Mouse (Mus musculus): ENCODE data around the gene Abcc8. TPM values are rescaled to one million over a fixed set of nuclear protein-coding genes. Genes with fewer than 3 reads are reported as not detected.

Abcc8 gene
- total and polyA plus RNA-seq, 3 experiments = not detected

DNA sequence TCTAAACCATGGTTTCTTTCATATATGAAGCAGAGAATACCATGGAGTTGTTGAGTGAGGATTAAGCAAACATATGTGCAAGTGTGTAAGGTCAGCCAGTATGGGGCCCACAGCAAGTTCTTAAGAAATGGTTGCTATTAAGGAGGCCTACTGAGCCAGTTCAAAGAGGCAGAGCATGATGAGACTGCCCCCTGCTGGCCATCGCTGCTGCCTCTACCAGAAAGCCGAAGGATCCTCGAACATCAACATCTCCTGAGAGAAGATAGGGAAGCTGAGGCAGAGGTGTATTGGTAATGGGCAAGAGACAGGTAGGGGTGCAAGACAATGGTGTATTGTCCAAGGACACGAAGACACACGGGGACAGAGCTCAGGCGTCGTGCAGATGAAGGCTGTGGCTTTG, 46.4 kb upstream of the Abcc8 start:
- no peak overlapping the region for H3K4me2 ChIP-seq (ENCODE audit: insufficient read depth, low read depth, poor library complexity, severe bottlenecking)
- H3K79me2 ChIP-seq (replicated peaks; ENCODE audit: control insufficient read depth, extremely low read depth, insufficient read depth, poor library complexity, severe bottlenecking) = no peaks in the 10 kb centered on the region
- no peak overlapping the region for H3K9ac ChIP-seq (ENCODE audit: insufficient read depth, low read depth)
- H3K9me3 ChIP-seq (replicated peaks; ENCODE audit: low read length) = peaks cover 6% of the 10 kb centered on the region
- H3K4me3 ChIP-seq (replicated peaks in 1 of 3; ENCODE audit: low read depth in 2 of 3, low read length in 2 of 3, poor library complexity in 1 of 3) = no peak overlapping the region
- dilution Hi-C loops (cut with MboI; ENCODE audit: extremely low pct_ligation_motif_present, extremely low pct_unique_long_range_greater_than_20kb, low sequenced_read_pairs) = no loop called here
- DNase-seq (ENCODE audit: extremely low read depth) = peak; percentile 49
- H3K4me1 ChIP-seq (ENCODE audit: control insufficient read depth in 1 of 2, insufficient read depth in 2 of 2) = no peaks in the 10 kb centered on the region
- no peak for TF ChIP-seq IRF4 (IDR thresholded peaks at IDR 0.05; ENCODE audit: low read depth, low read length)
- TF ChIP-seq CTCF (conservative IDR thresholded peaks at IDR 0.05 in 1 of 2, IDR thresholded peaks at IDR 0.05 in 1 of 2; ENCODE audit: low read depth in 2 of 2, low read length in 2 of 2) = peak; percentile 46 to 78
- no peak for TF ChIP-seq CHD1 (IDR thresholded peaks at IDR 0.05; ENCODE audit: low read depth, low read length)
- TF ChIP-seq RAD21 (IDR thresholded peaks at IDR 0.05; ENCODE audit: low read depth, low read length) = peak; percentile 64
- no peak for TF ChIP-seq PAX5 (IDR thresholded peaks at IDR 0.05; ENCODE audit: low read length)
- peak; percentile 76 for TF ChIP-seq SMC3 (IDR thresholded peaks at IDR 0.05; ENCODE audit: low read depth, low read length)
- H3K27ac ChIP-seq (ENCODE audit: insufficient read depth, low read depth) = no peak overlapping the region
- H3K36me3 ChIP-seq (replicated peaks in 1 of 2; ENCODE audit: control insufficient read depth in 1 of 2, insufficient read depth in 1 of 2, low read length in 1 of 2) = no peaks in the 10 kb centered on the region
- in situ Hi-C loops (cut with MboI; ENCODE audit: low pct_ligation_motif_present, low pct_unique_long_range_greater_than_20kb, low sequenced_read_pairs) = no loop called here
- peaks cover 63% of the 10 kb centered on the region for H3K27me3 ChIP-seq (replicated peaks)

DNA sequence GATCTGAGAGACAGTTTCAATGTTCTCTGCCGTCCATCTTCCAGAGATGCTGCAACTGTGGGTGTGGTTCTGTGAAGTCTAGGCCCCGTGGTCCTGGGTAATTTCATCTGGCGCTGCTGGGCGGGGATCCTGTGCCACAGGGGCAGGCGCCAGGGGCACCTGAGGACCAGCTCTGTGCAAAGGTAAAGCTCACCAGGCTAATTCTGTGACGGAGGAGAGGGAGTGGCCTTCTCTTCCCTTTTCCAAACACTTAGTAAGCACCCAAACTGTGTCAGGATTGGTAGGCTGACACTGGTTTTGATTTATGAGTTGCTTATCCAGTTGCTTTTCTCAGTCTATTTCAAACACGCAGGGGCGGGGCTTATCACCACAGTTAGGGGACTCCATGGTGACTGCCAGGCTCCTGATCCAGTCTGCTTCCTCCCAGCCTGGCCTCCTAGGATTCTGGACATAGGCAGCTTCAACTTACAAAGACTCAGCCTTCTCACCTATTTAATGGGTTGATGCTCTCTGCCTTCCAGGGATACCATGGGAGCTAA, 40.8 kb upstream of the Abcc8 start:
- no peak for DNase-seq (ENCODE audit: extremely low read depth)
- peaks cover 6% of the 10 kb centered on the region for H3K9me3 ChIP-seq (replicated peaks; ENCODE audit: low read length)
- peaks cover 76% of the 10 kb centered on the region for H3K27me3 ChIP-seq (replicated peaks)
- no peak overlapping the region for H3K4me2 ChIP-seq (ENCODE audit: insufficient read depth, low read depth, poor library complexity, severe bottlenecking)
- no peak overlapping the region for H3K9ac ChIP-seq (ENCODE audit: insufficient read depth, low read depth)
- in situ Hi-C loops (cut with MboI; ENCODE audit: low pct_ligation_motif_present, low pct_unique_long_range_greater_than_20kb, low sequenced_read_pairs) = no loop called here
- 0 out of 4 replicates have a peak, but pooled peaks cover 0 to 2% of the 10 kb centered on the region in 2 experiments for H3K4me1 ChIP-seq (ENCODE audit: control insufficient read depth in 1 of 2, insufficient read depth in 2 of 2)
- TF ChIP-seq USF1 (IDR thresholded peaks at IDR 0.05; ENCODE audit: low read depth, low read length) = no peak
- H3K4me3 ChIP-seq (replicated peaks in 1 of 3; ENCODE audit: low read depth in 2 of 3, low read length in 2 of 3, poor library complexity in 1 of 3) = no peak overlapping the region
- no peaks in the 10 kb centered on the region for H3K36me3 ChIP-seq (replicated peaks in 1 of 2; ENCODE audit: control insufficient read depth in 1 of 2, insufficient read depth in 1 of 2, low read length in 1 of 2)
- no peaks in the 10 kb centered on the region for H3K79me2 ChIP-seq (replicated peaks; ENCODE audit: control insufficient read depth, extremely low read depth, insufficient read depth, poor library complexity, severe bottlenecking)
- dilution Hi-C loops (cut with MboI; ENCODE audit: extremely low pct_ligation_motif_present, extremely low pct_unique_long_range_greater_than_20kb, low sequenced_read_pairs) = no loop called here
- no peak overlapping the region for H3K27ac ChIP-seq (ENCODE audit: insufficient read depth, low read depth)

DNA sequence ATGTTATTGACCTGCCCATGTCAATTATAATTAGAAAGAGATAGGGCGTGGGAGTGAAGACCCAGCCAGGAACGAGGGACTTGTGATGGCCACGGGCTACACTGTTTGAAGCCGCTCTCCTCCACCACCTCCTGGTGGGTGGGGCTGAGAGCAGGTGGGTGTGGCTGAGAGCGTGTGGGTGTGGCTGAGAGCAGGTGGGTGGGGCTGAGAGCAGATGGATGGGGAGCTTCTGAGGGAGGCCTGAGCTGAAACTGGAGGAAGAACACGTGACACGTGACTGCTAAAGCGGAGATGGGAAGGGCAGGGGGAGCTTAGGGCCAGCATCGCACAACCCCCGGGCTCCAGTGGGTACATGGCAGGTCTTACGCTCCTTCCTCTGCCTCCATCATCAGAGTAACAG, 38.6 kb upstream of the Abcc8 start:
- H3K4me2 ChIP-seq (ENCODE audit: insufficient read depth, low read depth, poor library complexity, severe bottlenecking) = no peak overlapping the region
- peaks cover 91% of the 10 kb centered on the region for H3K27me3 ChIP-seq (replicated peaks)
- no peak for DNase-seq (ENCODE audit: extremely low read depth)
- H3K36me3 ChIP-seq (replicated peaks in 1 of 2; ENCODE audit: control insufficient read depth in 1 of 2, insufficient read depth in 1 of 2, low read length in 1 of 2) = no peaks in the 10 kb centered on the region
- dilution Hi-C loops (cut with MboI; ENCODE audit: extremely low pct_ligation_motif_present, extremely low pct_unique_long_range_greater_than_20kb, low sequenced_read_pairs) (no loop called here), in situ Hi-C loops (cut with MboI; ENCODE audit: low pct_ligation_motif_present, low pct_unique_long_range_greater_than_20kb, low sequenced_read_pairs) (no loop called here)
- no peak overlapping the region for H3K4me3 ChIP-seq (replicated peaks in 1 of 3; ENCODE audit: low read depth in 2 of 3, low read length in 2 of 3, poor library complexity in 1 of 3)
- TF ChIP-seq MAX (IDR thresholded peaks at IDR 0.05; ENCODE audit: low read length) (no peak), EP300 (IDR thresholded peaks at IDR 0.05; ENCODE audit: low read length) (no peak), MAZ (IDR thresholded peaks at IDR 0.05; ENCODE audit: low read depth, low read length) (no peak), TBP (conservative IDR thresholded peaks at IDR 0.05; ENCODE audit: low read depth, low read length) (no peak), ZC3H11A (IDR thresholded peaks at IDR 0.05; ENCODE audit: low read depth, low read length) (no peak), ZKSCAN1 (IDR thresholded peaks at IDR 0.05; ENCODE audit: borderline replicate concordance, low read depth, low read length) (no peak), MXI1 (IDR thresholded peaks at IDR 0.05; ENCODE audit: low read depth, low read length) (no peak), HCFC1 (IDR thresholded peaks at IDR 0.05; ENCODE audit: low read depth, low read length) (no peak), SMC3 (IDR thresholded peaks at IDR 0.05; ENCODE audit: low read depth, low read length) (no peak)
- H3K9ac ChIP-seq (ENCODE audit: insufficient read depth, low read depth) = no peak overlapping the region
- no peaks in the 10 kb centered on the region for H3K9me3 ChIP-seq (replicated peaks; ENCODE audit: low read length)
- 0 out of 4 replicates have a peak, but pooled peaks cover 0 to 2% of the 10 kb centered on the region in 2 experiments for H3K4me1 ChIP-seq (ENCODE audit: control insufficient read depth in 1 of 2, insufficient read depth in 2 of 2)
- H3K27ac ChIP-seq (ENCODE audit: insufficient read depth, low read depth) = no peak overlapping the region
- H3K79me2 ChIP-seq (replicated peaks; ENCODE audit: control insufficient read depth, extremely low read depth, insufficient read depth, poor library complexity, severe bottlenecking) = no peaks in the 10 kb centered on the region

Data from CH12.LX (cell line).